Mouse (Mus musculus): ENCODE data around the gene Gm5678.

The Gm5678 gene

GRCm38 (mm10) chr16:93627761-93628400, at the start of gene Gm5678:
Gene Gm5678, plus strand, starts transcription at chr16:93628097.
- DNase-seq (ENCODE audit: low read depth) = no peak

- DNase-seq (ENCODE audit: low read depth) = no peak
Observed at GRCm38 (mm10) chr16:93578346-93579005, 49.4 kb upstream of the Gm5678 start.

- no peak for DNase-seq (ENCODE audit: low read depth)
Observed at GRCm38 (mm10) chr16:93581125-93581524, 46.8 kb upstream of the Gm5678 start.

- peak; percentile 62 for DNase-seq (ENCODE audit: low read depth)
Observed at GRCm38 (mm10) chr16:93584976-93585702, 42.8 kb upstream of the Gm5678 start.

- DNase-seq (ENCODE audit: low read depth) = peak; percentile 79
Observed at GRCm38 (mm10) chr16:93585703-93586205, 42.1 kb upstream of the Gm5678 start.

- peak; percentile 79 for DNase-seq (ENCODE audit: low read depth)
Observed at GRCm38 (mm10) chr16:93586382-93586781, 41.5 kb upstream of the Gm5678 start.

- DNase-seq (ENCODE audit: low read depth) = no peak
Observed at GRCm38 (mm10) chr16:93588281-93588680, 39.6 kb upstream of the Gm5678 start.

GRCm38 (mm10) chr16:93590915-93591314, 37.0 kb upstream of the Gm5678 start:
- DNase-seq (ENCODE audit: low read depth) = no peak

- DNase-seq (ENCODE audit: low read depth) = no peak
Observed at GRCm38 (mm10) chr16:93591450-93592430, 36.2 kb upstream of the Gm5678 start.

GRCm38 (mm10) chr16:93592711-93593110, 35.2 kb upstream of the Gm5678 start:
- DNase-seq (ENCODE audit: low read depth) = no peak

GRCm38 (mm10) chr16:93593406-93593805, 34.5 kb upstream of the Gm5678 start:
- DNase-seq (ENCODE audit: low read depth) = no peak

GRCm38 (mm10) chr16:93594448-93594847, 33.4 kb upstream of the Gm5678 start:
- no peak for DNase-seq (ENCODE audit: low read depth)

GRCm38 (mm10) chr16:93595766-93596165, 32.1 kb upstream of the Gm5678 start:
- no peak for DNase-seq (ENCODE audit: low read depth)

- no peak for DNase-seq (ENCODE audit: low read depth)
Observed at GRCm38 (mm10) chr16:93596807-93597206, 31.1 kb upstream of the Gm5678 start.

- no peak for DNase-seq (ENCODE audit: low read depth)
Observed at GRCm38 (mm10) chr16:93597551-93597950, 30.3 kb upstream of the Gm5678 start.

- DNase-seq (ENCODE audit: low read depth) = no peak
Observed at GRCm38 (mm10) chr16:93599461-93599860, 28.4 kb upstream of the Gm5678 start.

- peak; percentile 92 for DNase-seq (ENCODE audit: low read depth)
Observed at GRCm38 (mm10) chr16:93603439-93604212, 24.3 kb upstream of the Gm5678 start, which contains the start of gene Setd4. Gene Setd4, minus strand, starts transcription at chr16:93604063.

GRCm38 (mm10) chr16:93604481-93604969, 23.4 kb upstream of the Gm5678 start:
- no peak for DNase-seq (ENCODE audit: low read depth)

- no peak for DNase-seq (ENCODE audit: low read depth)
Observed at GRCm38 (mm10) chr16:93605553-93605952, 22.3 kb upstream of the Gm5678 start, which contains the start of gene Cbr1. Gene Cbr1, plus strand, starts transcription at chr16:93605853.

- DNase-seq (ENCODE audit: low read depth) = no peak
Observed at GRCm38 (mm10) chr16:93606146-93606545, 21.8 kb upstream of the Gm5678 start.

Data from induced T-regulatory cell, adult 2 months (primary cell).